Mouse (Mus musculus): ENCODE data around the gene Zfp462. TPM values are rescaled to one million over a fixed set of nuclear protein-coding genes. Genes with fewer than 3 reads are reported as not detected.

The Zfp462 gene
- polyA plus RNA-seq, 1 experiment from 2014 or later: 1.1 TPM

- Histone ChIP-seq H3K4me3 (ENCODE audit: low read depth, low read length) (no peak overlapping the region), H3K4me2 (replicated peaks; ENCODE audit: low read depth) (no peak overlapping the region), H3K9ac (ENCODE audit: low read depth, low read length) (no peak overlapping the region), H3K4me1 (replicated peaks; ENCODE audit: control insufficient read depth, insufficient read depth, low read length) (no peaks in the 10 kb centered on the region; the same call in 1 of the 2 replicates), H3K27me3 (replicated peaks; ENCODE audit: control insufficient read depth, insufficient read depth, low read length) (no peaks in the 10 kb centered on the region), H3K27ac (ENCODE audit: low read depth, low read length) (no peak overlapping the region), H3K9me3 (ENCODE audit: control insufficient read depth) (no peaks in the 10 kb centered on the region), H3K36me3 (ENCODE audit: control insufficient read depth, insufficient read depth) (peaks cover 12% of the 10 kb centered on the region)
- peak; percentile 41; the same call in 1 of the 2 replicates for ATAC-seq
- TF ChIP-seq CTCF (IDR thresholded peaks at IDR 0.05; ENCODE audit: low read depth): no peak
- WGBS: 64% methylated on average over 16 of the region's 16 CpGs
Measured at GRCm38 (mm10) chr4:55077902-55078716, 133.3 kb downstream of the Zfp462 start.

DNA sequence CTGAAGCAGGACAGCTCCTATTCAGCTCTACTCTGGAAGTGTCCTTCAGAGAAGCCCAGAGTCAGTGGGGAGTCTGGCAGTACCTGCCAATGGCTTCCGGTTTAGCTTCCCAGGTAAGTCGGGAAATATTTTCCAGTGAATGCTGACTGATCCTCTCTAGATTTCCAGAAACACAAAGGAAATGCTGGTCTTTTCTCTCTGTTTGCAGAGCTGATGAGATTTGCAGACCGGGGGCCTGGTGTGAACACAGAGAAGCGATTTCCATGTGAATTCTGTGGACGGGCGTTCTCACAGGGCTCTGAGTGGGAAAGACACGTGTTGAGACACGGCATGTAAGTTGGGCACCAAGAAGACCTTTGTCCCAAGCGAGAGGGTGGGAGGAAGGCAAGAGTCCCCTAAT, 134.2 kb downstream of the Zfp462 start:
- TF ChIP-seq CTCF (IDR thresholded peaks at IDR 0.05; ENCODE audit: low read depth): no peak
- no peaks in the 10 kb centered on the region for H3K27me3 ChIP-seq (replicated peaks; ENCODE audit: control insufficient read depth, insufficient read depth, low read length)
- WGBS: 93% methylated on average over 9 of the region's 9 CpGs
- no peaks in the 10 kb centered on the region; the same call in 1 of the 2 replicates for H3K4me1 ChIP-seq (replicated peaks; ENCODE audit: control insufficient read depth, insufficient read depth, low read length)
- H3K27ac ChIP-seq (ENCODE audit: low read depth, low read length): no peak overlapping the region
- ATAC-seq: no peak
- H3K4me3 ChIP-seq (ENCODE audit: low read depth, low read length): no peak overlapping the region
- H3K9ac ChIP-seq (ENCODE audit: low read depth, low read length): no peak overlapping the region
- no peak overlapping the region for H3K4me2 ChIP-seq (replicated peaks; ENCODE audit: low read depth)
- H3K9me3 ChIP-seq (ENCODE audit: control insufficient read depth): no peaks in the 10 kb centered on the region
- H3K36me3 ChIP-seq (ENCODE audit: control insufficient read depth, insufficient read depth): peaks cover 8% of the 10 kb centered on the region

- H3K4me3 ChIP-seq (ENCODE audit: low read depth, low read length): no peak overlapping the region
- WGBS: 79% methylated on average over 6 of the region's 6 CpGs
- no peak for TF ChIP-seq CTCF (IDR thresholded peaks at IDR 0.05; ENCODE audit: low read depth)
- no peak overlapping the region for H3K4me2 ChIP-seq (replicated peaks; ENCODE audit: low read depth)
- H3K9me3 ChIP-seq (ENCODE audit: control insufficient read depth): no peaks in the 10 kb centered on the region
- peaks cover 8% of the 10 kb centered on the region for H3K36me3 ChIP-seq (ENCODE audit: control insufficient read depth, insufficient read depth)
- no peak overlapping the region for H3K27ac ChIP-seq (ENCODE audit: low read depth, low read length)
- no peak overlapping the region for H3K9ac ChIP-seq (ENCODE audit: low read depth, low read length)
- H3K4me1 ChIP-seq (replicated peaks; ENCODE audit: control insufficient read depth, insufficient read depth, low read length): no peaks in the 10 kb centered on the region
- no peaks in the 10 kb centered on the region for H3K27me3 ChIP-seq (replicated peaks; ENCODE audit: control insufficient read depth, insufficient read depth, low read length)
- ATAC-seq: no peak
Measured at GRCm38 (mm10) chr4:55084080-55084688, 139.3 kb downstream of the Zfp462 start.

- no peak overlapping the region for H3K9ac ChIP-seq (ENCODE audit: low read depth, low read length)
- no peak overlapping the region for H3K4me3 ChIP-seq (ENCODE audit: low read depth, low read length)
- no peak for ATAC-seq
- TF ChIP-seq CTCF (IDR thresholded peaks at IDR 0.05; ENCODE audit: low read depth): no peak
- 87% methylated on average over 3 of the region's 3 CpGs for WGBS
- H3K4me2 ChIP-seq (replicated peaks; ENCODE audit: low read depth): no peak overlapping the region
- H3K27ac ChIP-seq (ENCODE audit: low read depth, low read length): no peak overlapping the region
- no peaks in the 10 kb centered on the region for H3K4me1 ChIP-seq (replicated peaks; ENCODE audit: control insufficient read depth, insufficient read depth, low read length)
- no peaks in the 10 kb centered on the region for H3K27me3 ChIP-seq (replicated peaks; ENCODE audit: control insufficient read depth, insufficient read depth, low read length)
- no peaks in the 10 kb centered on the region for H3K36me3 ChIP-seq (ENCODE audit: control insufficient read depth, insufficient read depth)
- H3K9me3 ChIP-seq (ENCODE audit: control insufficient read depth): no peaks in the 10 kb centered on the region
Measured at GRCm38 (mm10) chr4:55088153-55088552, 143.3 kb downstream of the Zfp462 start.

DNA sequence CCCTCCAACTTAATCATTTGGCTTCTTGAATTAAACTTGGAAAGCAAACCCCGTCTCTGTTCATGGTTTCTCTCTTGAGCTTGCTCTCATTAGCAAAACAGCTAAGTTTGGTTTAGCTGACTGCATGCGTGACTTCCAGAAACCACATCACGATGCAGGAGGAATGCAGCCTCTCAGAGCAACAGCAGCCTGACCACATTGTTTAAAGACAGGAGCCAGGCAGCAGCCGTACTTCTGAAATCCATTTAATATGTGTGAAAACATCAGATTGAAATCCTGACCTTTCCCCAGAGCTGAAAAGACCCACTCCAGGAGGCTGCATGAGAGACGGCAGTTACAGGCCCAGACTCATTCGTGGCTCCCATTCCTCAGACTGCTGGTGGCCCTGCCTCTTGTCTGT, 144.1 kb downstream of the Zfp462 start:
- Histone ChIP-seq H3K27ac (ENCODE audit: low read depth, low read length) (no peak overlapping the region), H3K4me3 (ENCODE audit: low read depth, low read length) (no peak overlapping the region), H3K36me3 (ENCODE audit: control insufficient read depth, insufficient read depth) (no peaks in the 10 kb centered on the region), H3K4me2 (replicated peaks; ENCODE audit: low read depth) (no peak overlapping the region), H3K9ac (ENCODE audit: low read depth, low read length) (no peak overlapping the region), H3K9me3 (ENCODE audit: control insufficient read depth) (no peaks in the 10 kb centered on the region), H3K4me1 (replicated peaks; ENCODE audit: control insufficient read depth, insufficient read depth, low read length) (no peaks in the 10 kb centered on the region), H3K27me3 (replicated peaks; ENCODE audit: control insufficient read depth, insufficient read depth, low read length) (no peaks in the 10 kb centered on the region)
- WGBS: 51% methylated on average over 6 of the region's 6 CpGs
- no peak for ATAC-seq
- no peak for TF ChIP-seq CTCF (IDR thresholded peaks at IDR 0.05; ENCODE audit: low read depth)

GRCm38 (mm10) chr4:55097157-55097556, 152.3 kb downstream of the Zfp462 start:
- Histone ChIP-seq H3K27me3 (replicated peaks; ENCODE audit: control insufficient read depth, insufficient read depth, low read length) (no peaks in the 10 kb centered on the region), H3K36me3 (ENCODE audit: control insufficient read depth, insufficient read depth) (no peaks in the 10 kb centered on the region), H3K4me1 (replicated peaks; ENCODE audit: control insufficient read depth, insufficient read depth, low read length) (no peaks in the 10 kb centered on the region), H3K9me3 (ENCODE audit: control insufficient read depth) (no peaks in the 10 kb centered on the region), H3K27ac (ENCODE audit: low read depth, low read length) (no peak overlapping the region), H3K9ac (ENCODE audit: low read depth, low read length) (no peak overlapping the region), H3K4me2 (replicated peaks; ENCODE audit: low read depth) (no peak overlapping the region), H3K4me3 (ENCODE audit: low read depth, low read length) (no peak overlapping the region)
- no peak for TF ChIP-seq CTCF (IDR thresholded peaks at IDR 0.05; ENCODE audit: low read depth)
- 50% methylated on average over 2 of the region's 2 CpGs for WGBS
- ATAC-seq: no peak

Data from intestine, postnatal 0 days (tissue).